Mouse (Mus musculus): Measurements from ENCODE around the gene Tmprss13. TPM values are rescaled to one million over a fixed set of nuclear protein-coding genes. Genes with fewer than 3 reads are reported as not detected.
A peak's percentile ranks its signal among the peaks of the same experiment; 100 is the strongest.

Tmprss13 gene
- polyA plus RNA-seq, 1 experiment from 2014 or later, result 0.36 TPM

DNA sequence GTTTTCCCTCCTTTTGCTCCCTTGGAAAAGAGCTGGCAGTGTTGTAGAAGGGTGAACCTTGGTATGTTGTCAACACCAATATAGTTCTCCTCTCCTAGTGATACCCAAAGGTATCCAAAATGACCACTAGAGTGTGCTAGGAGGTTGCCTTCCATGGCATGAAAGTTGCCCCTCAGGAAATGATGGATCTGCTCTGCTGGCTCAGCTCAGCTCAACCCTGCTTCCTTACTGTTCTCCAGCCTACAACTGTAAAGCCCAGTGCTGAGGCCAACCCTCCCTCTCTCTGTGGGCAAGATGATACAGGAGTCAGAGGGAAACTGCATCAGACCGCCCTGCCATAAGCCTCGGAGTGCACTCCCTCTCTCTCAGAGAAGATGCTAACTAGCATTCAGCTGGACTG lies 26.6 kb downstream of the Tmprss13 start:
- ATAC-seq, result no peak
- Histone ChIP-seq H3K9ac (no peak overlapping the region), H3K4me2 (replicated peaks) (no peak overlapping the region), H3K9me3 (no peaks in the 10 kb centered on the region), H3K4me1 (replicated peaks) (no peaks in the 10 kb centered on the region), H3K27ac (no peak overlapping the region), H3K27me3 (replicated peaks) (no peaks in the 10 kb centered on the region), H3K4me3 (replicated peaks) (no peak overlapping the region), H3K36me3 (no peaks in the 10 kb centered on the region)
- WGBS, result 53% methylated on average over 2 of the region's 2 CpGs

DNA sequence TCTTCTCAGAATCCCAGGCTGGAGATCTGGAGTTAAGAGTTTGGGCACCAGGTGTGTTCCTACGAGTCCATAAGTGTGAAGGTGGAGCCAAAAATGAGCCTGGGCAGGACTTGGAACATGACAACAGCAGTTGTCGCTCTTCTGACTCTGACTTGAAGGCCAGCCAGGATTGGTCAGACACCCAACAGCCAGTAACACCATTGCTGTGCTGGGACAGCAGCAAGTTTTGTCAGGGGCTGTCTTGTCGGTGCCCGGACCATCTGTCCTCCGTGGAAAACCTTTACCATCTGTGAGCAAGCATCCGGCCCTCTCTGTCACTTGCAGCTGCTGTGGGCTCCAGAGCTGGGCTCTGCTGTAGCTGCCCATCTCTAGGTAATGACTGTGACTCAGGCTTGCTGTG lies 27.4 kb downstream of the Tmprss13 start:
- no peaks in the 10 kb centered on the region for H3K27me3 ChIP-seq (replicated peaks)
- ATAC-seq, result no peak
- H3K36me3 ChIP-seq, result no peaks in the 10 kb centered on the region
- no peaks in the 10 kb centered on the region for H3K4me1 ChIP-seq (replicated peaks)
- H3K4me3 ChIP-seq (replicated peaks), result no peak overlapping the region
- H3K9ac ChIP-seq, result no peak overlapping the region
- no peaks in the 10 kb centered on the region for H3K9me3 ChIP-seq
- 82% methylated on average over 6 of the region's 6 CpGs for WGBS
- no peak overlapping the region for H3K27ac ChIP-seq
- H3K4me2 ChIP-seq (replicated peaks), result no peak overlapping the region

DNA sequence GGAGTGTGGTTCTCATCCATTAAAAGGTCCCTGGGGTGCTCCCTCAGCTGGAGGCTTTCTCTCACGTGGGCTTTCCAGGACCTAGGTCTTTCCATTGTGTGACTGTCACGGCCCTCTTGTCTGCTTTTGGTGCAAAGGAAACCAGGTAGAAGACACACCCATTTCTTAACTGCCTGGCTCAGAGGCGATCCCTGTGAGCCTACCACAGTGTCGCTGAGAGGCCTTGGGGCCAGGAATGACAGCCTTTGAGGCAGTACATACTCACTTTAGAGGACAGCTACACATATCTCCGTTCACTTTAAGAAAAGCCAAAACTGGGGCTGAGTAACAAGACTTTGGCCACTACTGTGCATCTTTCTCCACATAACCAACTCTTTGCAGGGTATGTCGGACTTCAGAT lies 29.7 kb downstream of the Tmprss13 start:
- no peak overlapping the region for H3K4me3 ChIP-seq (replicated peaks)
- H3K4me2 ChIP-seq (replicated peaks), result no peak overlapping the region
- no peak for ATAC-seq
- no peak overlapping the region for H3K9ac ChIP-seq
- no peaks in the 10 kb centered on the region for H3K27me3 ChIP-seq (replicated peaks)
- H3K4me1 ChIP-seq (replicated peaks), result no peaks in the 10 kb centered on the region
- H3K36me3 ChIP-seq, result no peaks in the 10 kb centered on the region
- WGBS, result 74% methylated on average over 6 of the region's 6 CpGs
- H3K27ac ChIP-seq, result no peak overlapping the region
- no peaks in the 10 kb centered on the region for H3K9me3 ChIP-seq

DNA sequence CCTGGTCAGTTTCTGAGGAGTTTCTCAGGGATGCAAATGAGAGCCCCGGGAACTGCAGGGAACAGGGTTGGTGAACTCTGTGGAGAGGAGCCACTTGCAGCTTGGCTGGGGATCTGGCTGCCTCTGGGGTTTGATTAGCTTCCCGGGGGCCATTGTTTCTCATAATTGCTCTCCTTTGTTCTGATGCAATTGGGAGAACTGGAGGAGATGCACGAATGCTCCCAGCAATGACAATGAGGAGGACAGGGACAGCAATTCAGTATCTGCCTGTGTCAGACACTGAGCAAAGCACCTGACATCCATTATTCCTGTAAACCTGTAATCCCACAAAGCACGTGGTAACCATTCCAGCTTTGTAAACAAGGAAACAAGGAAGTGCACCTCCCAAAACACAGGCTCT lies 30.3 kb downstream of the Tmprss13 start:
- 35% methylated on average over 4 of the region's 4 CpGs for WGBS
- Histone ChIP-seq H3K27ac (no peak overlapping the region), H3K4me2 (replicated peaks) (no peak overlapping the region), H3K27me3 (replicated peaks) (no peaks in the 10 kb centered on the region), H3K9me3 (no peaks in the 10 kb centered on the region), H3K36me3 (no peaks in the 10 kb centered on the region), H3K4me3 (replicated peaks) (no peak overlapping the region), H3K9ac (no peak overlapping the region), H3K4me1 (replicated peaks) (no peaks in the 10 kb centered on the region)
- no peak for ATAC-seq

DNA sequence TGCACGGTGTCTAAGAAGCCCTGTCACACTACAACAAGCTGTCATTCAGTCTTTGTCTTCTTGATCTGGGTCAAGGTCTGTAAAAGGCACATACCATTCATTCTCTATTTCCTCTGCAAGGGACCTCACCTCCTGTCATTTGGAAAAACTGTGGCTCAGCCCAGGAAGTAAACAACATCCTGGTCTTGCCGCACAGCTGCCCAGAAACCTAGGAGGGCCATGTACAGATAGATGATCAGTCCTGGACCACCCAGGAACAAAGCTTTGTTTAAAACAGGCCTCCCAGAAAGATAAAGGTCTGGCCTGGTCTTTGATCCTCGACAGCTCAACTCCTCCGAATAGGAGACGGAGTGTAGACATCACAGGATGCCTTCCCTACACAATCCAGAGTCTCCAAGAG lies 31.0 kb downstream of the Tmprss13 start:
- ATAC-seq, result no peak
- no peak overlapping the region for H3K9ac ChIP-seq
- no peaks in the 10 kb centered on the region for H3K36me3 ChIP-seq
- no peak overlapping the region for H3K4me3 ChIP-seq (replicated peaks)
- no peak overlapping the region for H3K27ac ChIP-seq
- H3K27me3 ChIP-seq (replicated peaks), result no peaks in the 10 kb centered on the region
- H3K4me1 ChIP-seq (replicated peaks), result no peaks in the 10 kb centered on the region
- no peaks in the 10 kb centered on the region for H3K9me3 ChIP-seq
- 25% methylated on average over 5 of the region's 5 CpGs for WGBS
- H3K4me2 ChIP-seq (replicated peaks), result no peak overlapping the region

DNA sequence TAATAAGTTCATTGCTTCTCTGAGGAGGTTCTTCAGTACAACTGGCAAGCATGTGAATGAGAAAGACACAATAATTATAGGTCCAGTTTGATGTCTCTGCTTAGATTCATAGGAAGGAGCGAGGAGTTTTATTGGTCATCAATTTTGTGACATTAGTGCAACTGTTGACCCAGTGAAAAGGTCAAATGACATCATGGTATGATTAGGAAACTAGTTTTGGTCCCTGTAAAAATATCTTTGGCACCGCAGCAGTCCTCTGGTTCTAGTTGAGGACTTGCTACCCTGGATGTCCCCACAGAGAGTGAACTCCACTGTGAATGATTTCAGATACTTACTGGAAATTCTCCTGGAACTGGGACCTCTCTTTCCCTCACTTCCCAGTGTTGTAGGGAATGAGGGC lies 36.3 kb downstream of the Tmprss13 start:
- Histone ChIP-seq H3K36me3 (no peaks in the 10 kb centered on the region), H3K27ac (no peak overlapping the region), H3K9me3 (no peaks in the 10 kb centered on the region), H3K4me2 (replicated peaks) (no peak overlapping the region), H3K9ac (no peak overlapping the region), H3K4me1 (replicated peaks) (no peaks in the 10 kb centered on the region), H3K27me3 (replicated peaks) (no peaks in the 10 kb centered on the region), H3K4me3 (replicated peaks) (no peak overlapping the region)
- 77% methylated on average over 2 of the region's 2 CpGs for WGBS
- ATAC-seq, result no peak

DNA sequence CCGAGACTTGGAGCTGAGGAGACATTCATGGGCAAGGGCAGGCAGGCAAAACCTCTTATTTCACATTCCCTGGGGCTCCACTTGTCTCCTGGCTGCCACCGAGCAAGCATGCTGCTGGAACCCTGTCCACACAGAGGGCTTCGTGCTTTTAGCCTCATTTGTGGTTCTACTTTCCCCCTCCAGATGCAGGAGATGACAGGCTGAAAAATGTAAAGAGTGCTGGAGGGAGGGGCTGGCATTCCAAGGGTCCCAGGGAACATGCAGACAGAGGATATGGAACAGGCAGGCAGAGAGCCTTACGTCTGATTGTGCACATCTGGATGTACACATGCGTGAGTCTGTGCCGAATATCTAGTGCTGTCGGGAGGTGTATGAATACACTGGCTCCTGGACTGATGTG lies 39.5 kb downstream of the Tmprss13 start:
- no peak overlapping the region for H3K9ac ChIP-seq
- no peaks in the 10 kb centered on the region for H3K4me1 ChIP-seq (replicated peaks)
- H3K9me3 ChIP-seq, result no peaks in the 10 kb centered on the region
- H3K4me3 ChIP-seq (replicated peaks), result no peak overlapping the region
- H3K36me3 ChIP-seq, result no peaks in the 10 kb centered on the region
- no peak for ATAC-seq
- 40% methylated on average over 7 of the region's 7 CpGs for WGBS
- no peaks in the 10 kb centered on the region for H3K27me3 ChIP-seq (replicated peaks)
- H3K4me2 ChIP-seq (replicated peaks), result no peak overlapping the region
- no peak overlapping the region for H3K27ac ChIP-seq

DNA sequence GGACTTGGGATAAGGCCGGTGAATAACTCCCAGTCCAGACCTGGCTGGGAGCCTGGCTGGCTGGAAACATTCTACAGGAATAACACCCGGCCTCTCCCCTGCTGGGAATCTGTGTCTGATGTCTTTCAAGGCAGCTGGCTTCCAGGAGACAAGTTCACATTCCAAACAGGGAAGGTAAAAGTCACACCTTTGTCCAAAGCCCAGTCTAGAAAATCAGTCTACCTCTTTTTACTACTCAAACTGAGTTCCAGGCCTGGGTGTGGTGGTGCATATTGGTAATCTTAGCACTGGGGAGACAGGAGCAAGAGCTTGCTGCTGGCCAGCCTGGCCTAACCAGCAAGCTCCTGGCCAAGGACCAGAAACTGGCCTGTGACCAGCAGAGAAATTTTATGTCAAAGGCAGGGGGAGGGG lies 43.2 kb downstream of the Tmprss13 start:
- no peak overlapping the region for H3K4me3 ChIP-seq (replicated peaks)
- no peaks in the 10 kb centered on the region for H3K9me3 ChIP-seq
- 28% methylated on average over 2 of the region's 2 CpGs for WGBS
- no peaks in the 10 kb centered on the region for H3K27me3 ChIP-seq (replicated peaks)
- H3K9ac ChIP-seq, result no peak overlapping the region
- H3K4me2 ChIP-seq (replicated peaks), result no peak overlapping the region
- H3K27ac ChIP-seq, result no peak overlapping the region
- ATAC-seq, result no peak
- H3K4me1 ChIP-seq (replicated peaks), result no peaks in the 10 kb centered on the region
- H3K36me3 ChIP-seq, result no peaks in the 10 kb centered on the region

DNA sequence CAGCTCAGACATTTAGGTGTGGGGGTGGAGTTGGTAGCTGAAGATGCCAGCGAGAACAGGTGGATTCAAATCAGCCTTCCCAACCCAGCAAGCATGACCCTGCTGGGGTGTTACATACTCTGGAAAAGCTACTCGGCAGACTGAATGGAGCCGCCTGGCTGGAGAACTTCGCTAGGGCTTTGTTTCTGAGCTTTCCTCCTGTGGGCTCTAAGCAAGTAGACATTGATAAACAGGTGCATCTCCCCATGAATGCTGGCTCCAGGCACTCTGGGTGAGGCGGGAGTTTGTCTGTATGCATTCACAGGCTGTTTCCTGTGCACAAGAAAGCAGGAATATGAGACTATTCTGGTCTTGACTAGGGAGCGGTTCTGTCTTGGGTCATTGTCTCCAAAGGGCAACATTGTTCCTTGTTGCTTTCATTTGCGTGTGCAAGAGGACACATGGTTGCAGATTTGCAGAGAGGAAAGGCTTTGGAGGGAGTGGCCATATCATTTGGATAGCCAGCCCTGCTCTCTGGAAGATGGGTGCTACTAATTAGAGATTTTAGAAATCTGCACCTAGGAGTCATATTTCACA lies 44.8 kb downstream of the Tmprss13 start:
- WGBS, result 59% methylated on average over 7 of the region's 7 CpGs
- ATAC-seq, result no peak
- no peaks in the 10 kb centered on the region for H3K9me3 ChIP-seq
- no peak overlapping the region for H3K4me3 ChIP-seq (replicated peaks)
- no peaks in the 10 kb centered on the region for H3K27me3 ChIP-seq (replicated peaks)
- H3K4me1 ChIP-seq (replicated peaks), result no peaks in the 10 kb centered on the region
- no peak overlapping the region for H3K4me2 ChIP-seq (replicated peaks)
- H3K27ac ChIP-seq, result no peak overlapping the region
- H3K9ac ChIP-seq, result no peak overlapping the region
- no peaks in the 10 kb centered on the region for H3K36me3 ChIP-seq

DNA sequence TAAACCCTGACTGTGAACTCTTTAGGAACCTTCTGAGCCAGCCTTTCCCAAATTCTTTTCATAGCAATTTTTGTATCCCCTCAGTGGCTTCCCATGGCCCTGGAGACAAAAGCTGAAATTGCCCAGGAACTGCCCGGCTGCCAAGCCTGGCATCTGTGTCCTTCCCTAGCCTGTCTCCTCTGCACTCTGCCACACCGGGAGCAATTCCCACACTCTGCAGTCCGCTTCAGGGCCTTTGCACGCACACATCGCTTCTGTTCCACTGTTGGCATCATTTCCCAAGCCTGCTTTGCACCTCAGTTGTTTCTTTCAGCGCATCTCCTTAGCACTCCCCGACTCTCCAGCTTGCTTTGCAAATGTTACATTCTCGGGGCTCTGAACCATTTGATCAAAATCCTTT lies 48.8 kb downstream of the Tmprss13 start:
- 65% methylated on average over 8 of the region's 8 CpGs for WGBS
- Histone ChIP-seq H3K27me3 (replicated peaks) (peaks cover 5% of the 10 kb centered on the region; the same call in 1 of the 2 replicates), H3K9me3 (no peaks in the 10 kb centered on the region), H3K36me3 (no peaks in the 10 kb centered on the region), H3K4me2 (replicated peaks) (no peak overlapping the region), H3K9ac (no peak overlapping the region), H3K4me1 (replicated peaks) (peaks cover 8% of the 10 kb centered on the region), H3K27ac (no peak overlapping the region), H3K4me3 (replicated peaks) (no peak overlapping the region)
- no peak for ATAC-seq

DNA sequence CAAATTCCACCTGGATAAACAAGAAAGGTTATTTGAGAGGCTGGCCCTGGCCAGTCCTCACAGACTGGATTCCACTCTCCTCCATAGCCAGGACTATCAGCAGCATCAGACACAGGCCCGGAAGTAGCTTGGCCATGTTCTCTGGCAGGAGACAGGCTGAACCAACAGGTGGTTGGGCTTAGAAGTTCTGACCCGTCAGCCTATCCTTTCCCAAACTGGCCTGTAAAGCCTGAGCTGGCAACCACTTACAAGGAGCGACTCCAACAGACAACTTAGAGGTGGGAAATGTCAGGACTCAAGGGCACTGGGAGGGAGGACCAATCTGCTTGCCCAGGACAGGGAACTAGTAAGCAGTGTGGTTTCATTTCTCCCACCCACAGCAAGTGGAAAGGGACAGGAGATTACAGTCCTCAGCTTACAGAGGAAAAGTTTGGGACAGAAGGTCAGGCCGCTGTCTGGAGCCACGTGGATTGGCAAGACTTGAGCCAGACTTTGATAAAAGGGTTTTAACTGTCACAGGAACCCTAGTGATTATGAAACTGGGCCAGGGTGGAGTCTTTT lies 49.5 kb downstream of the Tmprss13 start:
- peaks cover 8% of the 10 kb centered on the region for H3K4me1 ChIP-seq (replicated peaks)
- H3K9ac ChIP-seq, result no peak overlapping the region
- H3K36me3 ChIP-seq, result no peaks in the 10 kb centered on the region
- peaks cover 5% of the 10 kb centered on the region; the same call in 1 of the 2 replicates for H3K27me3 ChIP-seq (replicated peaks)
- no peak for ATAC-seq
- H3K4me3 ChIP-seq (replicated peaks), result no peak overlapping the region
- no peaks in the 10 kb centered on the region for H3K9me3 ChIP-seq
- WGBS, result 56% methylated on average over 5 of the region's 5 CpGs
- no peak overlapping the region for H3K4me2 ChIP-seq (replicated peaks)
- H3K27ac ChIP-seq, result no peak overlapping the region

DNA sequence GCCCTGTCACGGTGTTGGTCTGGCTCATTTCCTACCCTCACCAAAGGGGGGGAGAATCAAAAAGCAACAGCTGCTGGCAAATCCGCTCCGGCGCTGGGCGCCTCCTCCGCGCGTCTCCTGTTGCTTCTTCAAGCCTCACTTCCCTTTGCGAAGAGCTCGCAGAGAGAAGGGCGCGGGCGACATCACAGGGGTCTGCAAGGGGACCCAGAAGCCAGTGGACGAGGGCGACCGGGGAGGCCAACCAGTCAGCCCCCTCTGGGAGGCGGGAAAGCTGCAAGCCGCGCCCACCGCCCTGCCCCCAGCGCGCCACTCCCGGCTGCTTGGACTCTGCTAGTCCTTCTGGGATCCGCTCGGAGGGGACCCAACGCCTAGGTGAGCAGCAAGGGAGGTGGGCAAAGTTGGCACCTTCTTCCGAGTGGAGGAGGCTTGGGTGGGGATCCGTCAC lies 51.2 kb downstream of the Tmprss13 start, which contains the start of gene Fxyd6:
Fxyd6 (plus strand) TSS at position 69 of the 445 bp plus-strand sequence.
- no peaks in the 10 kb centered on the region for H3K9me3 ChIP-seq
- ATAC-seq, result peak; percentile 81
- H3K4me2 ChIP-seq (replicated peaks), result peak within 1 kb of the TSS; percentile 92
- peaks cover 5% of the 10 kb centered on the region; the same call in 1 of the 2 replicates for H3K27me3 ChIP-seq (replicated peaks)
- H3K4me1 ChIP-seq (replicated peaks), result peaks cover 8% of the 10 kb centered on the region
- H3K36me3 ChIP-seq, result no peaks in the 10 kb centered on the region
- 0 out of 2 replicates have a peak within 1 kb of the TSS, but pooled peaks have one; percentile 36 for H3K27ac ChIP-seq
- H3K4me3 ChIP-seq (replicated peaks), result peak within 1 kb of the TSS; percentile 55
- WGBS, result 0% methylated on average over 28 of the region's 28 CpGs
- peak within 1 kb of the TSS; percentile 50 for H3K9ac ChIP-seq
